Mouse (Mus musculus) spleen, adult 2 months (tissue): ENCODE results near the gene Gm20388.

ENCODE experiments used
- CTCF ChIP-seq: fragments of 200-500 bp; IDR thresholded peaks from 2 replicates; pipeline ENCODE4 v1.5.1; 2011; ENCODE audit warnings: mild to moderate bottlenecking, inconsistent platforms; ENCODE audit not compliant: insufficient read depth, insufficient read length, insufficient replicate concordance; ENCODE audit errors: extremely low read depth
- POLR2A ChIP-seq: fragments of 200-500 bp; IDR thresholded peaks from 2 replicates; pipeline ENCODE4 v1.6.1; 2011; ENCODE audit warnings: low read depth, low read length, inconsistent platforms

DNA sequence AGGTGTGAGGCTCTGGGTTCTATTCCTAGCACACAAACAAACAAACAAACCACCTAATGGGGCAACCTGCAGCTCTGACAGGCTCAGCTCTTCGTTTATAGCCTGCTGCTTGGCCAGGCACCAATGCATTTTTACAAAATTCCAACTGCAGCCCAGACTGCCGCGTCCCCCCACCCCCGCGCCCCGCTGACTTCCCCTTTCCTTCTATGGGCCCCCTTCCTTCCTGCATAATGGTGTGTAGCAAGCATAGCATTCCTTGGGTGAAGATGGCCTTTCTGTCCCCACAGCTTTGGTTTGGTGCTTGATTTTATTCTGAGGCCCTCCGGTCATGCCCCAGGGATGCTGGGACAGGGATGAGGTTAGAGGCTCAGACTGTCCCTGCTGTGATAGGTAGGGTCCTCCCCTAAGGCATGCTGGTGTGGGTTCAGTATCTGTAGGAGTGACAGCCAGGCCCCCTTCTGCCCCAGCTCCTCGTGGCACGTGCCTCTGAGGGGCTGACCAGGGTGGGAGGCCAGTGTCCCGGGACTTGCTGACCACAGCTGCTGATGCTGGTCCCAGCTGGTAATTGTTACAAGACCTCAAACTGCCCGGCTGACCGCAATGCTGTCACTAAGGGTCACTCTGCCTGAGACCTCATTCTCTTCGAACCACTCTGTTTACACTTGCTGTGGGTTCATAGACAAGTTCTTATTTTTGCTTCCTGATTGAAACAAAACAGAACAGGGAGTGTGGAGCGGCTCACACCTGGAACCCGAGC lies 103.8 kb downstream of the Gm20388 start:
- TF ChIP-seq CTCF (no peak), POLR2A (no peak)
